Mouse (Mus musculus) adrenal gland (tissue): ENCODE measurements around the gene Slc52a3.

Experiments
- intact Hi-C: fragments of 180-260 bp; cut with DNase I; formaldehyde crosslinking; loops from one replicate; pipeline ENCODE4 v1.15.1; 2025
- microRNA-seq, 2 experiments: library from miRNA; unstranded; fragments of <30 nt; microRNA quantifications; one replicate each; pipeline ENCODE4; 2019

The Slc52a3 gene

DNA sequence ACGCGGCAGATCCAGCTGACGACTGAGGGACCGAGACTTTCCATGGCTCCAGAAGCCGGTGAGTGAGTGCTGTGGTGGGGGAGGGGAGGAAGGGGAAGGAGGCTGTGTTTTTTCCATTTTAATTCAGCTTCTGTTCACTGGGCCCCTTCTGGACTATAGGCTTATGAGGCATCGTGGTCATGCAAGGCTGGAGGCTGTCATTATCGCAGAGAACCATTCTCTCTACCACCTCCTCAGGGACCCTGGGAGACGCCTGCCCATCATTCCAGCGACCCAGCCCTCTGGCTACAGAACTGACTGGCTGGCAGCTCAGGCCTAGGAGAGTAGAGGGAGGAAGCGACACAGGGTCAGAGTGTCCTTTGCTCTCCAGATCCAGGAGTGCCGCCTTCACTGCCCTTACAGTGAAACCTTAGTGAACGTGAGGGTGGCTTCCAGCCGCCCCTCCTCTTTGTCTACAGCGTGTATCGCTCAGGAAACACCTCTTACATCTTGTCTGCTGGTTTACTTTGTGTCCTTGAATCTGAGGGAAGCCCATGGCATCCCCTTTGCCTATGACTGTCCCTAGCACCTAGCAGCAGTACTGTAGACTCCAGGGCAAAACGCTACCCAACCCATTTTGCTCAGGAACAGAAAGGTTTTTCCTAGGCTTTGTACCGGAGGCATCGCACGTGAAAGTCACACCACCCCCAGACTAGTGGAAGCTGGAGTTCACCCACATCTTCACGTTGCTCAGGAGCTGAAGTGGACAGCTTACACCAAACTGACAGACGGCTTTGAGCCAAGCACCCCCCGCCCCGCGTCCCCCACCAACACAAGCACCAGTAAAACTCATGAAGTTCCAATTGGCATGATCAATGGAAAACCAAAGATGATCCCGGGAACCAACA is 51.0 kb downstream of the Slc52a3 start:
- intact Hi-C loops = no loop called here

DNA sequence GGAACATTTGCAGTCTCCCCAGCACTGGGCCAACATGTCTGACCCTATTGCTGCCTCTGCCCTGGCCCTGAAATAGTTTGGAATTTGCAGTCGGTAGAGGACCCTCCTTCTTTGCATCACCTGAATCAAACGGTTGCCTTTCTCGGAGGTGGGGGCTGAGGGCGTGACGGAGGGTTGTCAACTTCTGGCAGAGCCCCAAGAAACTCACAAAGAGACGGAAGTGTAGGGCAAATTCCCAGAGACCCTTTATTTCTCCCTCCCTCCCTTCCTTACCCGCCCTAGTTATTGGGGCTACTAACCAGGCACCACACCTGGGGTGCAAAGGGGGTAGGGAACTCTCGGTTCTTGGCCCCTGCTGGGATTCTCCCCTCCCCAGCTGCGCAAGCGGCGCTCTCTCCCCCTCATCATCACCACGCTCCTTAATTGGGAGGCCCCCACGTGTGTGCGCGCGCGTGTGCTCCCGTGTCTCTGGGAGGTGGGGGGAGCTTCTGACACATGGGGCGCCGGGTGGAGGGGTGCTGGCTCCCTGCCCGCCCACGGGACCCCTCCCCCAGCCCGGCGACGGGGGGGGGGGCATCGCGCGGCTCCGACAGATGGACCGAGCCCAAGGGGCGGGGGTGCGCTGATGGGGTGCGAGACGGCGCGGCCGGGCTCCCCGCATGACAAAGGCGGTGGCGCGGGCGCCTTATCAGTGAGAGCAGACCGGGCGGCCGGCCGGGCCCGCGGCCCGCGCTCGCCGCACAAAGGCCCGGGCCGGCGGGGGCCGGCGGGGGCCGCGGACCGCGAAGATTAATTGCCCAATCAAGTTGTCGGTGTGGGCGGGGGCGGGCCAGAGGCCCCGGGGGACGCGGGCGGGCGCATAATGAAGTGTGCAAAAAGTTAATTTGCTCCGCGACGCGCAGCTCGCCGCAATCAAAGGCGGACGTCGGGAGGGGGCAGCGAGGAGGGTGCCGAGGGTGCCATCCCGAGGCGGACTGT is 52.0 kb downstream of the Slc52a3 start:
- intact Hi-C loops = no loop called here

DNA sequence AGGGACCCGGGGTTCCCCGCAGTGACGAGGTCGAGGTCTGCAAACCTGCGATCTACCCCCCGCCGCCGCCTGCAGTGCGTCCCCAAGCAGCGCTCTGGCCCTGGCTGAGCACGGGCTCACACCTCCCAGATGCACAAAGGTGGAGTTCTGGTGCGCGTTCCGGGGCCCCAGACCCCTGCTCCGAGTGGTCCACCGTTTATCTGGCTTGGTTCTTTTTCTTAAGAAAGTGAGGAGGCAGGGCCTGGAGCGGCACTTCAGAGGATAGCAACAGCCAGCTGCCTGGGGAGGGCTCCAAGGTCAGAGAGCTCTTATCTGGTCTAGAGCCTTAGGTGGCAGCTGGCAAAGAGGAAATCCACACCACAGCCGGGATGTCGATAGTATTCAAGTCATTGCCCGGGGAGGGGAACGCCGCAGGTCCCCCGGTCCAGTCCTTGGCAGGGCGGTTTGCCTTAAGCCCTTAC is 52.7 kb downstream of the Slc52a3 start:
- intact Hi-C loops = no loop called here

DNA sequence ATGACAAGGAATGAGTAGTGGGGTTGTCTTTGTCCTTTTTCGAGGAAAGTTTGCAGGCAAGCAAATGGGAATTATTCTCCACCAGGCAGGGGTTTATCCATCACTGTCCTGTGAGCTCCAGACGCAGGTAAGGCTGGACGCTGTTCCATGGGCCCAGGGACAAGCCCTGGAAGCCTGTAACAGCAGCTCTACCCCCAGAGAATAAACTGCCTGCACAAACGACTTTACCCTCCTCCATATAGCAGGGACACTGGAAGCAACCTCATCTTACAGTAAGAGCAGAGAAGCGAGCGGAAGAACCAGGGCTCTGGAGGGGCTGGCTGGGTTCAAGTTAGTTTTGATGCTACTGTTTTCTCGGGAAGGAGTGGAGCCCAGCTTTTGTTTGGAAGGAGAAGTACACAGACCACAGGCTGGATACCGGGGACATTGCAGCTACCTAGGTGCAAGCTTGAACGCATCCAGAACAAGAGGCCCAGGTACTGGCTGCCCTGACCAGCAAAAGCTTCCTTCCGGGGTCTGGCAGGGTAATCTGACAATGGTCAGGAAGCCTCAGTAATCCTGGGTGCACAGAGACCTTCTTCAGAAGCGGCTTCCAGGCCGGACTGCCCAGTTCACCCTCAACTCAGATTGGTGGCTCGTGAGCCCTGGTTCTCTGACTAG is 53.4 kb downstream of the Slc52a3 start:
- intact Hi-C loops = no loop called here

DNA sequence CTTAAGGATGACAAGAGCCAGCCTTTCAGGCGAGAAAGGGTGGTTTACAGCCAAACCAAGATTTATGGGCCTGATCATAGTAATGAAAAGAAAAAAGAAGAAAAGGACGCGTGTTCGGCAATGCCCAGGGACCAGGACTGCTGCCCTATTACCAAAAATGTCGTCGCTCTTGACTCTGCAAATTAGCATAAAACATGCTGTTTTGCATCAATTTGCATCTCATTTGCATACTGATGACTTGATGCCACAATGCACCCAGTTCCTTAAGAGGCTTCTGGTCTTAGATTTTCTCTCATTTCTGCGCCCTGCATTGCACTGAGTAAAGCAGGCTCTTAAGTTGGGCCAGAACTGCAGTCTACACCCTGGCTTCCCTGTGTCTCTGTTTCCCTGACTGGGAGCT is 54.0 kb downstream of the Slc52a3 start:
- intact Hi-C loops = no loop called here

DNA sequence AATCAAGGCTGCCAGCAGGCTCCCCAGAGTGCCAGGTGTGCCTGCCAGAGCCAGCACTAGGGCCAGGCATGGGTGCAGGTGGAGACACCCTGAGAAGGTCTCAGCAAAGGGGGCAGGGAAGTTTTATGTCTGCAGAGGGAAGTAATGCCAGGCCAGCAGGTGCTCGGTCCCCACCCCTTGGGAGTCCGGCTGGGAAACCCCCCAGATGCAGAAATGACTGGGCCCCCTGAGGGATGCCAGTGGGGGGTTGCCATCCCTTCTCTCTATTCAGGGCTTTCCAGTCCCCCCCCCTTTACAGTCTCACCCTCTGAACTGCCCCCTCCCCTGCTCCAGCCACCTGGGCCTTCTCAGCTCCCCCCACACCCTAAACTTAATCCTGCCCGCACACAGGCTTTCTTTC is 55.7 kb downstream of the Slc52a3 start:
- intact Hi-C loops = no loop called here

DNA sequence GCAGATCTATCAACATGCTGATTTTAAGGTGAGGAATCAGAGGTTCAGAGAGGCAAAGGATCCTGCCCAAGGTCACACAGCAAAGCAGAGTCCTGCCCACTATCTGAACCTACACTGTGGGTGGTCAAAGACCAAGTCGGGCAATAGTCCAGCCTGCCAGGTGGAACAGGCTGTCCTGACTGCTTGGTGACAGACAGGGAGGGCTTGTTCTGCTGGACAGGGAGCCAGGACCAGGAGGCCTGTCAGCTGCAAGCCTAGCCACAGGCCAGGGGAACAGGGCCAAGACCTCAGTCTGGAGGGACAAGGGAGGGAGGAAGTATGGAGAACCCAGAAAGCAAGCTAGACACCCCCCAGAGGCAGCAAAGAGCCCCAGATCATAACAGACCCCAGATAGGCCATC is 59.1 kb downstream of the Slc52a3 start:
- intact Hi-C loops = no loop called here

DNA sequence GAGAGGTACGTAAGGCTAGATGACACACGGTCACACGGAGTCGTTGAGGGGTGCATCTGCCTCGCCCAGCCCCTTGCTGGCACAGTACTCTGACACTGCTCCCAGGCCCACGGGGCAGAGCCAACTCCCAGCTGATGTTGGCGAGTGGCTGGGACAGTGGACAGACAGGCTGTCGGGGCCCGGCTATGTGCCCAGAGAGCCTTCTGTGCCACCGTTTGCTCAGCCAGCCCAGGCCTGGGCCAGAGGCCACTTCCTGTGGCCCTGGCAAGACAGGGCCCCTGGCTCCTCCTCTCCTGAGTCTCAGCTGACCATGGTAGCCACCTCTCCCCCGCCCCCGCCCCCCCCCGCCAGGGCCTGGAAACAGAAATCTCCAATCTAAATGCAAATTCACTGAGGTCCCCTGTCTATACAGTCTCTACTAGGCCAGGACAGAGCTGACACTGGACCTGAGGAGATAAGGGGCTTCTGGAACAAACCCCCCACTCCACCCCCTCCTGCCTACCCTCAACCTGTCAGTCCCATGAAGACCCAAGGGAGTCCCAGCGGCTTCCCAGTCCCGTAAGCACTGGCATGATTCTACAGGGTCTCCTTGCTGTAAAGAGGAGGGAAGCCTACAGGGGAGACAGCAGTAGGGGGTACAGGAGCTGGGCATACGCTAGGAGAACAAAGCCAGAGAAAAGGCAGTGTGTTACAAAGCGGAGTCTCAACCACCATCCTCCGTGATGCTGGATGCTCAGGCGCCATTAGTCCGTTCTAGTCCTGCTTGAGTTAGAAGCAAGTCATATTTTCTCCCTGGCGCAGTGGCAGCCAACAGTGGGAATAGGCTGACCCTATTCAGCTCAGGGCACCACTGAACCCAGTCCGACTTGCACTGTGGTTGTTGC is 60.3 kb downstream of the Slc52a3 start:
- intact Hi-C loops = no loop called here

DNA sequence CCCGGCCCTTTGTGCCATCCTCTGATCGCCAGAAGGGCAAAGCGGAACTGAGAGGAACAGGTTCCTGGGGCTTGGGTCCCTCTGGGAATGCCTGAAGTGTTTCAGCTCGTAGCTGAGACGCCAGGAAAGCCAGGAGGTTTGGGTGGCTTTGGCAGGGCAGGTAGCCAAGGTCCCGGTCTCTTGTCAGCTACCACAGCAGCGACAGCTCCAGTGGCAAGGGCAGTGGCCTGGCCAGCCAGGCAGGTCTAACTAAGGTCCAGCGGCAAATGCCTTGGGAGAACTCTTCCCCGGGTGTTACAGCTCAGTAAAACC is 60.9 kb downstream of the Slc52a3 start:
- intact Hi-C loops = no loop called here

Small RNA genes lying within 50 kb of the gene (microRNA-seq; reads per million reads assigned to microRNA genes)
- 0.23 to 0.25 reads per million in 2 experiments for gene Mir1953
